Mouse (Mus musculus) lung, embryonic 16.5 days (tissue): ENCODE measurements at regions not wholly inside any gene's neighbourhood (a gene's known extent, or its start where the extent isn't known, plus 50 kb on each side); places are given as distances from the start of the nearest gene placed in this dataset.

Experiments used
- ATAC-seq: fragments of 200-750 bp; cut with Nextera tagmentation; 2 replicates; pipeline ENCODE4 v1.8.0; 2017; ENCODE audit warnings: low read depth, mild to moderate bottlenecking, moderate library complexity
- H3K27ac ChIP-seq: fragments of 300-500 bp; sonication (generic); 2 replicates; pipeline ENCODE4 v1.5.1; 2014; ENCODE audit warnings: mild to moderate bottlenecking, control low read depth, low read length
- H3K27me3 ChIP-seq: fragments of 300-500 bp; sonication (generic); 2 replicates; pipeline ENCODE4 v1.6.1; 2014; ENCODE audit warnings: low read depth, low read length, mixed read lengths; ENCODE audit not compliant: control insufficient read depth, insufficient read depth
- H3K36me3 ChIP-seq: fragments of 300-500 bp; sonication (generic); 2 replicates; pipeline ENCODE4 v1.6.1; 2014; ENCODE audit warnings: low read length; ENCODE audit not compliant: control insufficient read depth, insufficient read depth
- H3K4me1 ChIP-seq: fragments of 300-500 bp; sonication (generic); replicated peaks from 2 replicates; pipeline ENCODE4 v1.6.1; 2014; ENCODE audit warnings: low read length, mixed read lengths; ENCODE audit not compliant: control insufficient read depth, insufficient read depth
- H3K4me2 ChIP-seq: fragments of 300-500 bp; sonication (generic); 2 replicates; pipeline ENCODE4 v1.6.1; 2014; ENCODE audit warnings: low read depth, low read length, control low read depth
- H3K4me3 ChIP-seq: fragments of 300-500 bp; sonication (generic); 2 replicates; pipeline ENCODE4 v1.5.1; 2014; ENCODE audit warnings: mild to moderate bottlenecking, low read length, control low read depth
- H3K9ac ChIP-seq: fragments of 300-500 bp; sonication (generic); 2 replicates; pipeline ENCODE4 v1.6.1; 2014; ENCODE audit warnings: low read length, control low read depth
- H3K9me3 ChIP-seq: fragments of 300-500 bp; sonication (generic); 2 replicates; pipeline ENCODE4 v1.6.1; 2016; ENCODE audit warnings: low read length; ENCODE audit not compliant: control insufficient read depth
- WGBS: fragments of 180-500 bp; shearing (Covaris S2); extraction: QIAGEN DNeasy Blood & Tissue Kit; methylation state at CpG from one replicate; pipeline ENCODE4 v1.1.7; 2014; 5-methylcytosine and 5-hydroxymethylcytosine counted together

- 77% methylated on average over 2 of the region's 2 CpGs for WGBS
- Histone ChIP-seq H3K9ac (no peak overlapping the region), H3K4me2 (no peak overlapping the region), H3K27me3 (no peaks in the 10 kb centered on the region), H3K9me3 (no peaks in the 10 kb centered on the region), H3K4me3 (no peak overlapping the region), H3K36me3 (no peaks in the 10 kb centered on the region), H3K27ac (no peak overlapping the region), H3K4me1 (no peaks in the 10 kb centered on the region)
- ATAC-seq, result no peak
These were observed 700.8 kb upstream of the 1700009N14Rik start for GRCm38 (mm10) chr4:38749281-38749680.

GRCm38 (mm10) chr4:38785016-38785415 is 665.1 kb upstream of the 1700009N14Rik start:
- ATAC-seq, result peak; percentile 51

DNA sequence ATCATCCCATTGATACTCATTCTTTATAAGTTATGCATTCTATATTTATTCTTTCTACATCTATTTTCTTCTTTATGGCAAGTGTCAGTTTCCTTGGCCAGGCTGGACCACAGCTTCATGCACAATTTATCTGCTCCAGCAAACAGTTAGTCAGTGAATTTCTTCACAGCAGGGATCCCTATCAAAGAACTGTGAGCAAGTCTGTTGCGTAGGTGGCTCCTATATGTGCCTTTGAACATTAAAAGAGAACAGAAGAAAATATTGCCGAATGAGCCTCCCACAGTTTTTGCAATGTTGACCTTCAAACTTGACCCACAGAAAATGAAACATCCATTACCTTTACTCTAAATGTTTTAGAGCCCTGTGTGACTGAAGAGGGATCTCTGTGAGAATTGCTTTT is 625.0 kb upstream of the 1700009N14Rik start:
- Histone ChIP-seq H3K9ac (no peak overlapping the region), H3K27ac (no peak overlapping the region), H3K4me3 (no peak overlapping the region), H3K9me3 (no peaks in the 10 kb centered on the region), H3K36me3 (no peaks in the 10 kb centered on the region), H3K4me1 (no peaks in the 10 kb centered on the region), H3K4me2 (no peak overlapping the region), H3K27me3 (no peaks in the 10 kb centered on the region)
- 65% methylated on average over 2 of the region's 2 CpGs for WGBS
- ATAC-seq, result no peak

More at GRCm38 (mm10) chr4:38785016-38785415, 665.1 kb upstream of the 1700009N14Rik start:
- H3K36me3 ChIP-seq, result no peaks in the 10 kb centered on the region
- H3K4me2 ChIP-seq, result no peak overlapping the region
- H3K27me3 ChIP-seq, result no peaks in the 10 kb centered on the region
- H3K4me3 ChIP-seq, result no peak overlapping the region
- H3K9me3 ChIP-seq, result no peaks in the 10 kb centered on the region
- no peaks in the 10 kb centered on the region for H3K4me1 ChIP-seq
- H3K9ac ChIP-seq, result no peak overlapping the region
- no peak overlapping the region for H3K27ac ChIP-seq

- no peak for ATAC-seq
- Histone ChIP-seq H3K4me2 (no peak overlapping the region), H3K36me3 (no peaks in the 10 kb centered on the region), H3K27me3 (no peaks in the 10 kb centered on the region), H3K4me1 (no peaks in the 10 kb centered on the region), H3K4me3 (no peak overlapping the region), H3K27ac (no peak overlapping the region), H3K9me3 (no peaks in the 10 kb centered on the region), H3K9ac (no peak overlapping the region)
- WGBS, result 88% methylated on average over 1 of the region's 1 CpGs
These were observed 601.8 kb upstream of the 1700009N14Rik start for GRCm38 (mm10) chr4:38848261-38848660.

GRCm38 (mm10) chr4:38854349-38854748 is 595.7 kb upstream of the 1700009N14Rik start:
- no peaks in the 10 kb centered on the region for H3K36me3 ChIP-seq
- 67% methylated on average over 3 of the region's 3 CpGs for WGBS
- H3K27ac ChIP-seq, result no peak overlapping the region
- ATAC-seq, result no peak
- no peaks in the 10 kb centered on the region for H3K4me1 ChIP-seq
- no peak overlapping the region for H3K4me2 ChIP-seq
- no peak overlapping the region for H3K4me3 ChIP-seq
- no peak overlapping the region for H3K9ac ChIP-seq
- H3K9me3 ChIP-seq, result no peaks in the 10 kb centered on the region
- H3K27me3 ChIP-seq, result no peaks in the 10 kb centered on the region

GRCm38 (mm10) chr4:38900565-38900964 is 549.5 kb upstream of the 1700009N14Rik start:
- no peak overlapping the region for H3K9ac ChIP-seq

DNA sequence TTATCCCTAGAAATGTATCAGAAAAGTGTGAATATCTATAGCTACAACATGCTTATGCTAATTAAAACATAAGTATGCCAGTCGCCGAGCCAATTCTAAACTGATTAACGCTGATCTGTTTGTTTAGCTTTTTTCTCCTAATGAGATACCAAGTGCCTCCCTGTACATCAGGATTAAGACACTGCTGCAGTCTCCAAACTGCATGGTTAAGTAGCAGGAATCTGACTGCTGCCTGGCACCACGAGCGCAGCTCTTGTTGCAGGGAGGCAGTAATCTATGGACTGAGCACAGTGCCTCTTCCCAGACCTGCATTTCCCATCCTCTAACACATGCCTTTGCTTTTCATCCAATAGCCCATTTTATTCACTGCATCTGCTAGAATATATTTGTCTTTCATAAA is 523.3 kb upstream of the 1700009N14Rik start:
- Histone ChIP-seq H3K36me3 (no peaks in the 10 kb centered on the region), H3K4me3 (no peak overlapping the region), H3K9ac (no peak overlapping the region), H3K9me3 (no peaks in the 10 kb centered on the region), H3K27me3 (no peaks in the 10 kb centered on the region), H3K4me2 (no peak overlapping the region), H3K4me1 (no peaks in the 10 kb centered on the region), H3K27ac (no peak overlapping the region)
- no peak for ATAC-seq
- WGBS, result 74% methylated on average over 5 of the region's 5 CpGs

More at GRCm38 (mm10) chr4:38900565-38900964, 549.5 kb upstream of the 1700009N14Rik start:
- no peak overlapping the region for H3K27ac ChIP-seq
- no peaks in the 10 kb centered on the region for H3K36me3 ChIP-seq
- no peak for ATAC-seq
- H3K4me1 ChIP-seq, result no peaks in the 10 kb centered on the region
- no peak overlapping the region for H3K4me2 ChIP-seq
- H3K27me3 ChIP-seq, result no peaks in the 10 kb centered on the region
- WGBS, result 98% methylated on average over 1 of the region's 1 CpGs
- no peak overlapping the region for H3K4me3 ChIP-seq
- H3K9me3 ChIP-seq, result no peaks in the 10 kb centered on the region

GRCm38 (mm10) chr4:38953633-38954032 is 496.5 kb upstream of the 1700009N14Rik start:
- H3K4me1 ChIP-seq, result no peaks in the 10 kb centered on the region
- ATAC-seq, result no peak
- H3K9ac ChIP-seq, result no peak overlapping the region
- no peak overlapping the region for H3K4me2 ChIP-seq
- H3K27ac ChIP-seq, result no peak overlapping the region
- H3K9me3 ChIP-seq, result no peaks in the 10 kb centered on the region
- H3K27me3 ChIP-seq, result no peaks in the 10 kb centered on the region
- H3K36me3 ChIP-seq, result no peaks in the 10 kb centered on the region
- no peak overlapping the region for H3K4me3 ChIP-seq
- 17% methylated on average over 1 of the region's 1 CpGs for WGBS

GRCm38 (mm10) chr4:38995161-38995560 is 454.9 kb upstream of the 1700009N14Rik start:
- no peak overlapping the region for H3K4me2 ChIP-seq
- 72% methylated on average over 1 of the region's 1 CpGs for WGBS
- H3K36me3 ChIP-seq, result no peaks in the 10 kb centered on the region
- no peak overlapping the region for H3K9ac ChIP-seq
- H3K27me3 ChIP-seq, result no peaks in the 10 kb centered on the region
- H3K4me1 ChIP-seq, result no peaks in the 10 kb centered on the region
- no peak for ATAC-seq
- no peak overlapping the region for H3K4me3 ChIP-seq
- no peaks in the 10 kb centered on the region for H3K9me3 ChIP-seq
- no peak overlapping the region for H3K27ac ChIP-seq
